Mouse (Mus musculus) Muller cell, postnatal 12 days (primary cell): Measurements from ENCODE around the gene Ptms.

Experiments
- DNase-seq: peaks from one replicate; pipeline ENCODE4 v3.0.0-alpha.2; 2015; ENCODE audit errors: inconsistent ontology term

Ptms gene

GRCm38 (mm10) chr6:124919695-124920317 is at the start of gene Ptms:
TSS of gene Ptms (minus strand) at chr6:124920103.
- DNase-seq, result peak; percentile 99

GRCm38 (mm10) chr6:124967766-124968165 is 47.9 kb upstream of the Ptms start:
- peak; percentile 7 for DNase-seq

- no peak for DNase-seq
Observed at GRCm38 (mm10) chr6:124966466-124967118, 46.7 kb upstream of the Ptms start.

- DNase-seq, result no peak
Observed at GRCm38 (mm10) chr6:124965747-124966146, 45.8 kb upstream of the Ptms start.

- peak; percentile 96 for DNase-seq
Observed at GRCm38 (mm10) chr6:124965088-124965719, 45.3 kb upstream of the Ptms start, which contains the start of gene Cops7a. TSS of gene Cops7a (minus strand) at chr6:124965538.

- DNase-seq, result no peak
Observed at GRCm38 (mm10) chr6:124964638-124965037, 44.7 kb upstream of the Ptms start.

GRCm38 (mm10) chr6:124961021-124961420 is 41.1 kb upstream of the Ptms start:
- no peak for DNase-seq

- no peak for DNase-seq
Observed at GRCm38 (mm10) chr6:124959960-124960359, 40.1 kb upstream of the Ptms start.

GRCm38 (mm10) chr6:124958127-124958526 is 38.2 kb upstream of the Ptms start:
- DNase-seq, result no peak

GRCm38 (mm10) chr6:124955212-124955611 is 35.3 kb upstream of the Ptms start:
- DNase-seq, result no peak

- no peak for DNase-seq
Observed at GRCm38 (mm10) chr6:124953991-124954715, 34.2 kb upstream of the Ptms start.

GRCm38 (mm10) chr6:124943526-124943925 is 23.6 kb upstream of the Ptms start:
- DNase-seq, result no peak

GRCm38 (mm10) chr6:124941679-124942078 is 21.8 kb upstream of the Ptms start:
- DNase-seq, result no peak

GRCm38 (mm10) chr6:124938554-124938953 is 18.7 kb upstream of the Ptms start:
- DNase-seq, result no peak

GRCm38 (mm10) chr6:124937493-124937892 is 17.6 kb upstream of the Ptms start:
- DNase-seq, result no peak

GRCm38 (mm10) chr6:124936681-124937080 is 16.8 kb upstream of the Ptms start:
- no peak for DNase-seq

- DNase-seq, result no peak
Observed at GRCm38 (mm10) chr6:124934670-124935069, 14.8 kb upstream of the Ptms start.

GRCm38 (mm10) chr6:124933127-124933526 is 13.2 kb upstream of the Ptms start:
- no peak for DNase-seq

GRCm38 (mm10) chr6:124932314-124932695 is 12.4 kb upstream of the Ptms start:
- DNase-seq, result no peak

GRCm38 (mm10) chr6:124931525-124932313 is 11.8 kb upstream of the Ptms start:
- DNase-seq, result no peak

- peak; percentile 100 for DNase-seq
Observed at GRCm38 (mm10) chr6:124930754-124931524, 11.0 kb upstream of the Ptms start, which contains the start of gene Mlf2. TSS of gene Mlf2 (plus strand) at chr6:124931386.
